Mouse (Mus musculus): ENCODE measurements around the gene Mcf2l.

GRCm38 (mm10) chr8:12895535-12896150 is 22.0 kb downstream of the Mcf2l start:
- TF ChIP-seq GATA1 (IDR thresholded peaks at IDR 0.05; ENCODE audit: borderline replicate concordance, low read length): no peak
- TF ChIP-seq FLI1 (IDR thresholded peaks at IDR 0.05; ENCODE audit: low read length): no peak

Data from megakaryocyte, embryonic 14.5 days (primary cell).